10 mouse cellular contexts compared by ENCODE assay signal in genomic region chr5:135442430-135442829, GRCm38 (mm10). TPM values are rescaled to one million over a fixed set of nuclear protein-coding genes. Genes with fewer than 3 reads are reported as not detected.
DNase-seq lines count a peak whose midpoint lies in the region.
"Had no signal": no experiment of that assay in that cellular context is flagged by ENCODE, and none has a peak within 500 bp of the region (broad histone marks: within the 10 kb centered on the region; RNA-seq: fewer than 3 reads in every experiment).

No protein-coding gene starts in this region.

- peak; percentile 13 for DNase-seq in adrenal gland, adult 8-10 months
- DNase-seq in adrenal gland, postnatal 25 days = no peak
- peak; percentile 12 for DNase-seq in kidney, adult 11 months
- no peak for DNase-seq in kidney, adult 18-20 months
- peak; percentile 54 for DNase-seq in adrenal gland, postnatal 14 days
- peak; percentile 81 for DNase-seq in kidney, postnatal 10 days
- no peak for DNase-seq in right cerebral cortex, adult 18-20 months
- no peak for DNase-seq in cerebellum, postnatal 14 days
- DNase-seq: forebrain, postnatal 0 days; liver, embryonic 13.5 days had no signal

RNA-seq across cellular contexts. Expression of gene Pom121, which starts 48.1 kb away (rescaled TPM):
- 10 to 100 TPM; 17.2 to 24.1 (median 22.5) TPM for total RNA-seq in adrenal gland, adult 8-10 months (2022)
- total RNA-seq in adrenal gland, postnatal 25 days (2021) = 24.6 and 25.7 TPM in 2 replicates
- 26.0 and 28.2 TPM in 2 replicates for total RNA-seq in adrenal gland, postnatal 14 days (2021)

Comparison
In these comparisons a context has a peak if more than half of its experiments do, and no peak if none do; other contexts are left out.
1. DNase-seq: peak in adrenal gland, adult 8-10 months (single experiment), kidney, adult 11 months (single experiment), adrenal gland, postnatal 14 days (single experiment) and kidney, postnatal 10 days (single experiment); none in adrenal gland, postnatal 25 days (single experiment), kidney, adult 18-20 months (single experiment), right cerebral cortex, adult 18-20 months (single experiment) and cerebellum, postnatal 14 days (0 of 2).